ENCODE assay signal across 10 mouse cellular contexts in the genomic region with DNA sequence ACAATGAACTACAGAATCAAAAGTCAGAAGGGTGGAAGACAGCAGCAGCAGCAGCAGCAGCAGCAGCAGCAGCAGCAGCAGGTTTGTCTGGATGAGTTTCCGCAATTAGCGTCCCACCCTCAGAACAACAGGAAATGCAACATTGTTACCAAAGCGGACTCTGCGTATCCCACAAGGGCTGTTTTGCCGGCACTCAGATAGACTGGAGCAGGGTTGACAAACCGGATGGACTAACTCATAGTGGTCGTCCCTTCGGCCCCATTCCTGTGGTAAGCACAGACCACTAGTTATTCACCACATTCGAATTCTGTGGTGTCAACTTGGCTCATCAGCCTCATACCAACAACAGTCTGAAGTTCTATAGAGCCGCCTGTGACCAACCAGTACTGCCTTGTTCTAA. TPM values are rescaled to one million over a fixed set of nuclear protein-coding genes. Genes with fewer than 3 reads are reported as not detected.
DNase-seq lines count a peak whose midpoint lies in the region; ATAC-seq and TF ChIP-seq lines count a peak whose summit lies in the region.
"Had no signal": no experiment of that assay in that cellular context is flagged by ENCODE, and none has a peak within 500 bp of the region (broad histone marks: within the 10 kb centered on the region; RNA-seq: fewer than 3 reads in every experiment).

No protein-coding gene starts in this region.

- no peak for DNase-seq in gastrocnemius, adult 2 months
- DNase-seq in gastrocnemius, adult 8-10 months (ENCODE audit: low spot score in 2 of 2), result no peak
- DNase-seq in testis, postnatal 10 days (ENCODE audit: low spot score), result no peak
- DNase-seq in liver, embryonic 13.5 days, result no peak
- peak; percentile 77 for DNase-seq in testis, postnatal 14 days (ENCODE audit: low spot score)
- no peak for DNase-seq in cerebellum, postnatal 4 days (ENCODE audit: low spot score in 2 of 2)
- DNase-seq in adrenal gland, adult 18-20 months (ENCODE audit: low spot score in 2 of 2), result no peak
- DNase-seq: adrenal gland, adult 2 months; cerebellum, postnatal 10 days had no signal

- no peak for TF ChIP-seq POLR2A in testis, adult 2 months (IDR thresholded peaks at IDR 0.05; ENCODE audit: control insufficient read depth, low read depth, low read length)

- H3K9me3 ChIP-seq in liver, embryonic 13.5 days (replicated peaks), result no peaks in the 10 kb centered on the region

- no peak for ATAC-seq in liver, embryonic 13.5 days (ENCODE audit: low read depth)

- 20% methylated on average over 10 of the region's 10 CpGs for WGBS in liver, embryonic 13.5 days (ENCODE audit: insufficient replicate concordance)

- H3K9ac ChIP-seq in liver, embryonic 13.5 days, result no peak overlapping the region

- intact Hi-C loops in gastrocnemius, adult 2 months (cut with DNase I), result no loop called here

- H3K4me3 ChIP-seq in gastrocnemius, adult 2 months, result peak overlapping the region; percentile 50
- no peak overlapping the region for H3K4me3 ChIP-seq in testis, adult 2 months (ENCODE audit: control insufficient read depth, low read depth, low read length)
- no peak overlapping the region for H3K4me3 ChIP-seq in liver, embryonic 13.5 days (replicated peaks)

- H3K27ac ChIP-seq in gastrocnemius, adult 2 months, result peak overlapping the region; percentile 74
- peak overlapping the region; percentile 25; the same call in 1 of the 2 replicates for H3K27ac ChIP-seq in testis, adult 2 months (ENCODE audit: control insufficient read depth, insufficient read depth, low read depth, low read length)
- H3K27ac ChIP-seq in liver, embryonic 13.5 days, result no peak overlapping the region

- no peak for TF ChIP-seq CTCF in gastrocnemius, adult 2 months (IDR thresholded peaks at IDR 0.05)
- TF ChIP-seq CTCF in testis, adult 2 months (IDR thresholded peaks at IDR 0.05; ENCODE audit: control insufficient read depth, insufficient read depth, insufficient replicate concordance, low read depth, low read length), result no peak

- H3K27me3 ChIP-seq in testis, adult 2 months (ENCODE audit: control insufficient read depth, insufficient read depth, low read length), result no peaks in the 10 kb centered on the region
- H3K27me3 ChIP-seq in liver, embryonic 13.5 days, result no peaks in the 10 kb centered on the region

- no peaks in the 10 kb centered on the region for H3K36me3 ChIP-seq in testis, adult 2 months (ENCODE audit: control insufficient read depth, insufficient read depth, low read length)
- H3K36me3 ChIP-seq in liver, embryonic 13.5 days, result no peaks in the 10 kb centered on the region

- peaks cover 3% of the 10 kb centered on the region for H3K4me1 ChIP-seq in testis, adult 2 months (ENCODE audit: control insufficient read depth, insufficient read depth, low read length)
- peaks cover 12% of the 10 kb centered on the region for H3K4me1 ChIP-seq in liver, embryonic 13.5 days (replicated peaks)

- 0 out of 2 replicates have a peak overlapping the region, but pooled peaks have one; percentile 0 for H3K4me2 ChIP-seq in liver, embryonic 13.5 days

RNA-seq across cellular contexts. Expression of a gene that starts 26.9 kb away (rescaled TPM):
- total RNA-seq in gastrocnemius, adult 2 months (2021), result 10 to 100 TPM; 23.7 to 26.6 TPM
- 10 to 100 TPM; 22.0 to 26.9 (median 22.7) TPM for total RNA-seq in gastrocnemius, adult 8-10 months (2022)
- 9.0 and 9.6 TPM in 2 replicates for polyA plus RNA-seq in testis, adult 2 months (2012; rRNA removed)
- polyA plus RNA-seq in liver, embryonic 13.5 days (2015; fragmentation: Nextera tagmentation; extraction: Ambion mirVana), result 10.4 and 12.7 TPM in 2 replicates
- 10 to 100 TPM; 44.4 to 49.7 TPM for total RNA-seq in adrenal gland, adult 18-20 months (2021)

RNA-seq across cellular contexts. Expression of a gene that starts 27.7 kb away (rescaled TPM):
- 10 to 100 TPM in 1 of 2 experiments, 1 to 10 TPM in 1; 9.7 to 10.8 TPM for total RNA-seq in gastrocnemius, adult 2 months (2021)
- 1 to 10 TPM; 7.6 to 9.3 (median 9.0) TPM for total RNA-seq in gastrocnemius, adult 8-10 months (2022)
- polyA plus RNA-seq in testis, adult 2 months (2012; rRNA removed), result 2.3 and 2.7 TPM in 2 replicates
- 7.5 and 10.4 TPM in 2 replicates for polyA plus RNA-seq in liver, embryonic 13.5 days (2015; fragmentation: Nextera tagmentation; extraction: Ambion mirVana)
- 10 to 100 TPM; 40.7 to 41.0 TPM for total RNA-seq in adrenal gland, adult 18-20 months (2021)
